Mouse (Mus musculus) urinary bladder, postnatal 4 days (tissue): ENCODE data around the gene Gpc2.

Experiments
- DNase-seq, 2 experiments: peaks; one replicate each; pipeline ENCODE4 v3.0.0; 2021 to 2022; ENCODE audit warnings: low spot score in 2 of 2

Gpc2 gene

DNA sequence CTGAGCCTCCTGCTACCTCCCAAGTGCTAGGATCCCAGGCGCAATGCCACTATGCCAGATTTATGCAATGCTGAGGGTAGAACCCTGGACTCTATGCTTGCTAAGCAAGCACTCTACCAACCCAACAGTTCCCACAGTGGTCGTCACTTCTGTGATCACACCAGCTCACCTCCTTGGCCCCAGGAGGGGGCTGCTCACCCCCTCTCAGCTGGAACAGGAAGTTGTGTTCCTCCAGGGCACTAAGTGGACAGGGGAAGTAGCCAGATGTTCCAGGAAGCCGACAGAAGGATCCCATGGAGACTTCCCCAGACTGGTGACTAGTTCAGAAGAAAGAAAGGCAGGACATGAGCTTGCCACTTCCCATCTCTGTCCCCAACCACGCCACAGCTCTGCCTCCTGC is 17.8 kb downstream of the Gpc2 start:
- no peak for DNase-seq

GRCm38 (mm10) chr5:138260834-138261233 is 19.0 kb downstream of the Gpc2 start:
- peak in 1 of 2 experiments; percentile 28 for DNase-seq

DNA sequence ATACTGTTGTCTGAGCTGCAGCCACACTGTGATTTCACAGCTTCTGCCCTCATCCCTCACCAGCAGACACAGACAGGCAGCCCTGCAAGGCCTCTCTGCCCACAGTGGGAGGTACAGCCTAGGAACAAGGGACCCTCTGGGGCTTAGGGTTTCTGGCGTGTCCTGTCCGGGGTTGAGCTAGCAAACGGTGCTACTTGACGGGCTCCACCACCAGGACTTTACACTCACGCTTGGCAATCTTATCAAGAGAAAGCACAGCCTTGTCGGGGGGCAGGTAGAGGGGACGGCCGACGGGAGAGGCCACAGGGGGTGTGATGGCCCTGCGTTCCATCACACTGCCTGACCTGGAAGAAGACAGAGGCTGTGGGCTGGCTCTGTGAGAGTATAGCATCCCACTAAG is 19.8 kb downstream of the Gpc2 start:
- DNase-seq = no peak

DNA sequence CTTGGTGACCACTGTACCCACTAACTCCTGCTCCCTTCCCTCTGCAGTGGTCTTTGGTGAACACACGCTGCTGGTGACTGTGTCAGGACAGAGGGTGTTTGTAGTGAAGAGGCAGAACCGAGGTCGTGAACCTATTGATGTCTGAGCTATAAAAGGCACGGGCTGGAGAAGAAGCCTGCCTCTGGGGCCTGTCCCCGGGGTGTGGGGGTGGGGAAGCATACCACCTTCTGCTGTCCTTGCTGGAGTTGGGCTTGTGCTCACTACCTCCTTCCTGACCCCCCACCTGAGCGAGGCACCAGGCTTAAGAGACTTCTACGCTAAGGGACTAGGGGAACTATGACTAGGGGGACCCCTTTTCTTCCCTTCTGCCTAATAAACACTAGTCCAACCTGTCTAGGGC is 20.8 kb downstream of the Gpc2 start:
- DNase-seq = no peak

DNA sequence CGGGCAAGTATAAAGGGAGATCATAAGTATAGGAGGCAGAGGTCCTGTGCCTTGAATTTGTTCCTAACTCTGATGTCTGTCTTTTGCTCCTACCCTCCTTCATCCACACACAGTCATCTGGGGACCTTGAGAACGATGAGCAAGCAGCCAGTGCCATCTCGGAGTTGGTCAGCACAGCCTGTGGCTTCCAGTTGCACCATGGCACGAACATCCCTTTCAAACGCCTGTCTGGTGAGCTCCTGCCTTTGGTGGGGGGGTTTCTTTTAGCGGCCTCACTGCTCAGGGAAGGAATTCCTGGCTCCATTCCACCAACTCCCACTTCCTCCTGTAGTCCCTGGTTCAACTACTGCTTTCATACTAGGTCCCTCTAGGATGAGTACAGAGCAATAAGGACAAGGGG is 21.3 kb downstream of the Gpc2 start:
- no peak for DNase-seq

- no peak for DNase-seq
Observed at GRCm38 (mm10) chr5:138258078-138258477, 21.7 kb downstream of the Gpc2 start.

GRCm38 (mm10) chr5:138257585-138257978 is 22.2 kb downstream of the Gpc2 start:
- DNase-seq = no peak

DNA sequence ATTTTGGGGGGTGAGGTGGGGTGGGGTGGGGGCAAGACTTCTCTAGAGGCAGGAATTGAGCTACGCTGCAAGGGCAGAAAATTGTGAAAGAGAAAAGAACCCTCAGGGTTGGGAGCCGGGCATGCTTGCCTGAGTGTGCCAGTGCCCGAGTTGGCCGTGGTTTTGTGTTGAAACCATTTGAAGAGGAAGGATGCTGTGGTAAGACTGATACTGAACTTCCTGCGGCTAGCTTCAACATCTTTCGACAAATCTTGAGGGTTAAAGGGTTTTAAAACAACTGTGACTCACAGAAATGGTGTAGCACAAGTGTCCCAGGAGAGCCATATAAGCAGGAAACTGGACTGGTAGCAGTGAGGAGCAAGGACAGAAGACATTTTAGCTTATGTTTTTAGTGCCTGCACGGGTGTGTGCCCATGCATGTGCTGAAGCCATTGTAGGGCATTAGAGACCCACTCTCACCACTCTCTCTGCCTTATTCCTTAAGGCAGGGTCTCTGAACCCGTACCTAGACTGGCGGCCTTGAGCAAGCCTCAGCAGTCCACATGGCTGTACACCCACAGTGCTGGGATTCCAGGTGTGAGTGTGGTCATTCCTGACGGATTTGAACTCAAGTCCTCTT is 22.7 kb downstream of the Gpc2 start:
- no peak for DNase-seq

DNA sequence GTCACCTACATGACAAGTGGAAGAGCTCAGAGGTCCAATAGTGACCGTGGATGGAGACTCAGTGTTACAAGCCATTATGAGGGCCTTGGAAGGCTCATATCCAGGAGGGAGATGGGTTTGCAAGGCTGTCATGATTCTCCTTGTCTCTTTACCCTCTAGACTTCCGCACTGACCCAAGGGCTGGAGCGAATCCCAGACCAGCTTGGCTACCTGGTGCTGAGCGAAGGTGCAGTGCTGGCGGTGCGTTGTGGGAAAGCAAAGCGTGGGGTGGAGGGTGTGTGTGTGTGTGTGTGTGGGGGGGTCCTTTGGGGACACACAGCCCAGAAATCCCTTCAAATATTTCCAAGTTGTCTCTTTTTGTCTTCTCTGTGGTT is 23.7 kb downstream of the Gpc2 start:
- DNase-seq = no peak

DNA sequence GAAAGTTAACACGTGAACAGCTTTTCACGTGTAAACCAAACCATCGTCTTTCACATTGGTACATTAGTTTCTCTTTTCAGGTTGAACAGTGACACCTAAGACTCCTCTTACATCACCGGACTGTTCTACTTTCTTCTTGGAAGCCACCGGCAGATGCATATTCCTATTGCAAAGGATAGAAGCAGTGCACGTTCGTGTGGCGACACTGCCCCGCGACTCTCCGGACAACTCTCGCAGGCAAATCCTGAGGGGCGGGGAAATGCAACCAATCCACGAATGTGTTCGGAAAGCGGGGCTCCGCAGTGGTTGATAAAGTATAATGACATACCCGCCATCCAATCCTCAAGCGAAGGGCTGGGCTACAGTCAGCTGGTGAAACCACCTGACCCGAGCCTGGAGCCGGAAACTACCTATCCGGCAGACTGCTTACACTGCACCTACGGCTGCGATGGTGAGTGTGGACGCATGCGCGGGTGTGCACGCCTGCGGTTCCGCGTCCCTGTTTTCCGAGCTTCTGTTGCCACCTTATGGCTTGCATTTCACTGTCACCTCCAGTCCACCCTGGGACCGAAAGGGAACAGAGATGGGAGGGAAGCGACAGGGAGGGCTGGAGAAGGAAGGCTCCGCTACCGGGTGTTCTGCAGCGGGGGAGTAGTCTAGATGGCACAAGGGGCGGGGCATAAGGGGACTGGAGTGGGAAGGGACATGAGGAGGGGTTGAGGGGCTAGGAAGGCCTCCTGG is 24.3 kb downstream of the Gpc2 start, which contains the start of gene Lamtor4:
TSS of gene Lamtor4 (plus strand) at position 130 of the 741 bp plus-strand sequence.
- peak; percentile 89 to 92 for DNase-seq

- no peak for DNase-seq
Observed at GRCm38 (mm10) chr5:138253061-138253460, 26.7 kb downstream of the Gpc2 start.

DNA sequence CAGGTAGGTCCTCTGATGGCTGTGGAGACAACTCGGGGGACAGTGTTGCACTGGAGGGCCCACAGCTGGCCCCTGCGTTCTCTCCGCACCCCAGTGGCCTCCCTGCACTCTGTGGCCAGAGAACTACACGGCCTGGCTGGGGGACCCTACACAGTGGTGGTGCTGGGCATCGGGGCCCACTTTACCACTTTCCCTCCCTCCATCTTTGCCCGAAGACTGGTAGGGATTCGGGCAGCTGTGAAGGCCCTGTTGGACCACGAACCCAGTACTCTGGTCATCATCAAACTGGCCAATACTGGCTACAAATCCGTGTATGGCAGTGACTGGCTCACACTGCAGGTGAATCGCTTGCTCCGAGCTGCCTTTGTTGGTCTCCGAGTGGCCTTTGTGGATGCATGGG is 28.7 kb downstream of the Gpc2 start:
- DNase-seq = no peak

- no peak for DNase-seq
Observed at GRCm38 (mm10) chr5:138241511-138241910, 38.3 kb downstream of the Gpc2 start.

- DNase-seq = no peak
Observed at GRCm38 (mm10) chr5:138234224-138234623, 45.6 kb downstream of the Gpc2 start.

GRCm38 (mm10) chr5:138233778-138234177 is 46.0 kb downstream of the Gpc2 start:
- DNase-seq = no peak

- no peak for DNase-seq
Observed at GRCm38 (mm10) chr5:138229511-138229910, 50.3 kb downstream of the Gpc2 start.

DNA sequence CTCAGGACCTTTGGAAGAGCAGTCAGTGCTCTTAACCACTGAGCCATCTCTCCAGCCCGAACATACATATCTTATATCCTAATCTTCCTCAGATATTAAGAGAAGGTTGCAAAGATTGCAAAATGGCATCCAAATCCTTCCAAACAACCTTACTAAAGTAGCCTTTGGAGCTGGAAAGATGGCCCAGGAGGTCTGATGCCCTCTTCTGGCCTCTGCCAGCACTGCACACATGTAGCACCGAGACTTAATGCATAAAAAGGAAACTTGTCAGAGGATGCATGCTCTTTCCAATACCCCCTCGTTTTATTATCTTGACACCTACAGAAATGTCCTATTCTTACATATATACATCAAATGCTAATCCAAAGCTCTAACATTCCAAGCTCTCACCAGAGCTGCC is 51.8 kb downstream of the Gpc2 start:
- DNase-seq = no peak

DNA sequence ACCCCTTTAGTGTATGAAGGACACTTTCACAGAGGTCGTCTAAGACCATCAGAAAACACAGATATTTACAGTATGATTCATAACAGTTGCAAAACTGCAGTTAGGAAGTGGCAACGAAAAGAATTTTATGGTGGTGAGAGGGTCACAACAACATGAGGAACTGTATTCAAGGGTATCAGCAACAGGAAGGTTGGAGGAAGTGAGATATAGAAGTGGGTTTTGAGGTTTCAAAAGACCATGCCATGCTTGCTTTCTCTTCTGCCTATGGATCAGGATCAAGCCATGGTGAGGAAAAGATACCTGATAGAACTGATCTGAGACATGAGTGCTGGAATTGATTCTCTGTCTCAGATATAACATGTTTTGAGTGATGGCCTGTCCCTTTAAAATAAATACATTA is 52.4 kb downstream of the Gpc2 start:
- no peak for DNase-seq

GRCm38 (mm10) chr5:138226491-138226890 is 53.3 kb downstream of the Gpc2 start:
- DNase-seq = no peak

GRCm38 (mm10) chr5:138225700-138226099 is 54.1 kb downstream of the Gpc2 start, which contains the start of gene Nxpe5:
Gene Nxpe5 (plus strand): TSS chr5:138225898.
- DNase-seq = no peak
